Mouse (Mus musculus) CH12F3 (cell line): ENCODE measurements around the gene Ptafr.

ENCODE experiments used
- in situ Hi-C: fragments of 300-500 bp; cut with MboI; formaldehyde crosslinking; loops from 2 replicates; pipeline ENCODE4 v1.14.3; 2020; ENCODE audit warnings: low sequenced_read_pairs

Ptafr gene

DNA sequence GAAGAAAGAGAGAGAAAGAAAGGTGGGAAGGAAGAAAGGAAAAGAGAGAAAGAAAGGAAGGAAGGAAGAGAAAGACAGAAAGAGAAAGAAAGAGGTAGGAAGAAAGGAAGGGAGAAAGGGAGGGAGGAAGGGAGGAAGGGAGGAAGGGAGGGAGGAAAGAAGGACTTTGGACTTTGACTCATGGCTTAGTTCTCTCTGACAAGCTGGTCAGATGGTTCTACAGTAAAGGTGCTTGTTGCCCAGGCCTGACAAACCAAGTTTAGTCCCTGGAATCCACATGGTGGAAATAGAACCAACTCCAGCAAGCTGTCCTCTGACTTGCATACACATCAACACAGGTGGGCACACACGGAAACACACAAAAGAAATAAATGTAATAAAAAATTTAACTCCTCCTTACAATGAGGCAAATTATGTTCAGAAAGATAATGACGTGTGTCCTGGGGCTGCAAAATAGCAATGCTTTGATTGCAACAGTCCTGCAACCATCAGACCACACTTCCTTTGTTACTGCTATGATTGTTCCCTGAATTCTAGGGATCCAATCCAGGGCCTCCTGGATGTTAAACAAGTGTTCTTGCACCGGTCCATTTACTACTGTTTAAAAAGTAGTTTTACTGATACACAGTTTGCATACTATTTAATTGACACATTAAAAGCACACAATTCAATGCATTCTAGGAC lies 46.6 kb downstream of the Ptafr start:
- in situ Hi-C loops = no loop called here

DNA sequence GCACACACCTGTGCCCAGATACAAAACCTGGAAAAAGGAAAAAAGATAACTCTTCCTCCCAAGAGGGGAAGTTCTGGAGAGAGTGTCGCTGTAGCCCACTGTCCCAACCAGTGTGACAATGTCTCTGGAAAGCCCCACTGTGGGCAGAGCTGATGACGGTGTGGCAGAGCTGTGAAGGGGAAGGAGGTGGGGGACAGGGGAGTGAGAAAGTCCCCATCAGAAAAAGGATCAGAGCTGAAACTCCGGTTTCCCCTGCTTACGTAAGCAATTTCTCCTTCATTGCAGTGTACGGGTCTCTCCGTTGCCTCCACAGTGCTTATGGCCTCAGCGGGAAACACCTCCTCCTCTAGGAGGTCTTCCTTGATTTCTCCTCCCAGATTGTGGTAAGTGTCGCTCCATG lies 47.5 kb downstream of the Ptafr start:
- in situ Hi-C loops = no loop called here

DNA sequence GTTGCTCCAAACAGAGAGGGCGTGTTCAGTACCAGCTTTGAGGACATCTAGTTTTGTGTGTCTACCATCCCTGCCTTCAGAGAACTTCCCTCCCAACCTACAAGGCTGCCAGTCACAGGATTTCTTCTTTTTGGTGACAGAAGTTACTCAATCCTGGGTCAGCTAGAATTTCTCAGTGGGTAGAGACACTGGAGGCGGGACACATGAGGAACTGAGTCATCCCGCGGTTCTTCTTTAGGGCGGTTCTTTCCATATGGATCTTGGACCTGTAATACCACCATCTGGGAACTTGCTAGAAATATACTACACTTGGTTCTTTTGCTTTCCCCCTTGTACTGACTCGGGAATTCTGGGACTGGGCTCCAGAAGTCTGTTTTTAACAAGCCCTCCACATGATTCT lies 54.0 kb downstream of the Ptafr start:
- in situ Hi-C loops = no loop called here

DNA sequence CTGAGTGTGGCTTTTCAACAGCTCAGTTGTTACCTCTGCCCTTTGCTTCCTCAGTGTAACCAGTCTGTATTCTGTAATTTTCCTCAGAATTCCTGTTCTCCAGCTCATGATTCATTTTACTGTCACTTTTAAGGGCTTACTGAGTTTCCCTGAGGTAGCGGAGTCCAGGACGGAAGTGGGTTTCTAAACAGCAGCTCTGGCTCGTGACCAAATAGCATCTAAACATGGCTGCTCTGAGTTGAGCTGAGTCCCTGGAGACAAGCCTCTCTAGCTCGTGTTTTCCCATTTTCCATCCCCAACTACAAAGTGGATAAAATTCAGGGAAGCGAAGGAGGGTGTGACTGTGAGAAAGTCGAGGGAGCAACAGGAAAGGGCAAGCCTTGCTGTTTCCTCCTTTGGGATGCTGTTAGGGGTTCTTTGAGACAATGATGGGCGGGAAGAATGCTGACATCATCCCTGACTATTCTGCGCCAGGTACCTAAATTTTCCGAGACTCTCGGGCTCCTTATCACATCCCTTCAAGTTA lies 55.0 kb downstream of the Ptafr start:
- in situ Hi-C loops = no loop called here

DNA sequence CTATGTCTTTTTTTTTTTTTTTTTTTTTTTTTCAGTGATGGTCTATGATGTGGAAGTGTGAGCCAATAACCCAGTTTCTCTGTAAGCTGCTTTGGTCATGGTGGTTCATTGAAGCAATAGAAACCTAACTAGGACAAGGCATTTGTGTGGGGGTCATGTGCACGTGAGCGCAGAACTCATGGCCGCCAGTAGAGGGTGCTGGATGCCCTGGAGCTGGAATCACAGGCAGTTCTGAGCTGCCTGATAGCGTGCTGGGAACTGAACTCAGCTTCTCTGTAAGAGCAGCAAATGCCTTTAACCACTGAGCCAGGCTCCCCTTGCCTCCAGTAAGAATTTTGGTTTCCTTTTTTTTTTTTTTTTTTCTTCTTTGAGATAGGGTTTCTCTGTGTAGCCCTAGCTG lies 56.3 kb downstream of the Ptafr start:
- in situ Hi-C loops = loop anchor here (10.0 kb wide), 1 partner anchor 65 kb away; no protein-coding TSS in a partner anchor

DNA sequence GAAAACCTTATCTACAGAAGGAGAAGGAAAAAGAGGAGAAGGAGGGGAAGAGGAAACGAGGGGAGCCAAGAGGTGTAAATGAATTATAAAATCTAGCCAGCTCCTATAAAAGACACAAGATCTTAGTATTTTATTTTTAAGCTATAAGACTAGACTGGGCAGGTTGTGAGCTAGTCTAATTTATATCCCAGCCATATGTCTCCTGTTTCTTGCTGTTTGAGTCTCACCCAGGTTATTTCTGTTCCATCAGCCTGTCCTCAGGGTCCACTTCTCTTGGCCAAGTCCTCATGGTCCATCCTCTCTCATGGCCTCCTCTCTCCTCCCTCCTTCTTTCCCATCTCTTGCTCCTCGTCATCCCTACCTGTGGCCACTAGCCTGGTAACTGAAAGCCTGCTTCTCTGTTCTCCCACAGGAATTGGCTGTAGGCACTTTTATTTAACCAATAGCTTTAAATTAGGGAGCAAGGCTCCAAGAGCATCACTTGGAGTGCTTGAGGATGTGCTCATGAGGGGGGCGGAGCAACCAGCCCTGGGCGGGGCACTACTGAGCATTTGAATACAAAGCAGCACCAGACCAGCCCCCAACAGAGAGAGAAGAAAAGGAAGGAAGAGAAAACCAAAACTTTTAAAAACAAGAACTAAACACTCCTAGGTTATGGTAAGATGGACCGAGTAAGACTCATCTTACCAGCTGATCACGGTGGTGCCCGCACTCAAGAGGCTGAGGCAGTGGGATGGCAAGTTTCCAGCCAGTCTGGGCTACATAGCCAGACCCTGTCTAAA lies 57.6 kb downstream of the Ptafr start:
- in situ Hi-C loops = loop anchor here (10.0 kb wide), 1 partner anchor 67 kb away; no protein-coding TSS in a partner anchor

DNA sequence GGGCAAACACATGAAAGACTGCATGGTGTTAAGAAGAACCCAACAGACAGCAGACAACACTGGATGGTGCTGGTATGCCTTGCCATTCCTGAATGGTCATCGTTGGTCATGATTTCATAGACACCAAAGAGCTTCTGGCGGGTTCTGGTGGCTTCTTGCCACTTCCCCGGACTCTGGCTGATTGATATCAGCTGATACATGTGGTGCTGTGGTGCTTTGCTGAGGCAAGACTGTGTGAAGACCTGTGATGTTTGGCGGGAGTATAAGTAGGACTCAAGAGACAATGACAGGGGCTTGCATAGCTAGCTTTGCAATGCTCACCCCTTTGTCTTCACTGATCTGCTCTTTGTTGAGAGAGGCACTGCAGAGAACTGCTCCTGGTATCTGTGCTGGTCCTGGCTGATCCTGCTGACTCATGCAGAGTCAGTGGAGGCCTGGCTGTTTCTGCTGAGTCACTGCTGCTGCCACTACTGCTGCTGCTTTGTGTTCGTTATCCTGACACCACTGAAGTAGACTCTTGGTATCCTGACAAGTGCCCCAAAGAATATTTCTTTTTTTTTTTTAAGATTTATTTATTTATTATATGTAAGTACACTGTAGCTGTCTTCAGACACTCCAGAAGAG lies 60.3 kb downstream of the Ptafr start:
- in situ Hi-C loops = loop anchor here (10.0 kb wide), 1 partner anchor 69 kb away; no protein-coding TSS in a partner anchor

DNA sequence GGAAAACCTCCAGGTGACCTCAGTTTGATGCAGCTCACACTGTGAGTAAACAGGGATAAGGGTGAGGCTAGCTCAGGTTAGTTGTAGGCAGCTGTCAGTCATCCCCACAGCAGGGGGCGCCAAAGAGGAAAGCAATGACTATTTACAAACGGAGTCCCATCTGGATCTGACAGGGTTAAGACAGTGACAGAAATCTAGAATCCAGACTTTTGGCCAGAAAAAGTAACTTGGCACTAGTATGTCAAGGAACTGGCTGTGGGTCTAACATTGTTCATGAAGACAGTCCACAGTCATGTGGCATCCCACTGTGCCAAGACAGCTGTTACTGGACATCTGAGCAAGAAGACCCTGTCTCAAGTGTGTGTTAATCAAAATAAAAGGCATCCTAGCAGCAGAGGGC lies 65.0 kb downstream of the Ptafr start:
- in situ Hi-C loops = loop anchor here (10.0 kb wide), 1 partner anchor 74 kb away; no protein-coding TSS in a partner anchor
